28 mouse cellular contexts compared by ENCODE assay signal in genomic region chr10:37259186-37259585, GRCm38 (mm10).
A peak's percentile ranks its signal among the peaks of the same experiment; 100 is the strongest.
DNase-seq lines count a peak whose midpoint lies in the region; ATAC-seq lines count a peak whose summit lies in the region.
"Had no signal": no experiment of that assay in that cellular context is flagged by ENCODE, and none has a peak within 500 bp of the region (broad histone marks: within the 10 kb centered on the region; RNA-seq: fewer than 3 reads in every experiment).

No protein-coding gene starts in this region.

- no peak overlapping the region for H3K4me2 ChIP-seq in heart, embryonic 11.5 days
- H3K4me2 ChIP-seq: embryonic facial prominence, embryonic 13.5 days; forebrain, embryonic 12.5 days; forebrain, embryonic 15.5 days; hindbrain, embryonic 12.5 days; hindbrain, embryonic 15.5 days; intestine, embryonic 15.5 days had no signal

- WGBS in heart, embryonic 11.5 days (ENCODE audit: insufficient replicate concordance) = 86% methylated on average over 3 of the region's 3 CpGs

- no peak for ATAC-seq in heart, embryonic 11.5 days (replicated peaks; ENCODE audit: insufficient number of reproducible peaks, low FRiP score, low TSS enrichment)
- ATAC-seq: activated CD4-positive, CD25-positive, alpha-beta regulatory T cell, adult 4 months; CD4-positive, CD25-positive, alpha-beta regulatory T cell, adult 4 months; forebrain, embryonic 15.5 days; intestine, embryonic 15.5 days had no signal

- no peaks in the 10 kb centered on the region for H3K9me3 ChIP-seq in heart, embryonic 11.5 days (replicated peaks; ENCODE audit: control insufficient read depth, low read length)
- H3K9me3 ChIP-seq: embryonic facial prominence, embryonic 10.5 days; embryonic facial prominence, embryonic 13.5 days; forebrain, embryonic 12.5 days; forebrain, embryonic 15.5 days; heart, embryonic 10.5 days; hindbrain, embryonic 12.5 days; hindbrain, embryonic 15.5 days; intestine, embryonic 15.5 days had no signal

- H3K36me3 ChIP-seq in heart, embryonic 11.5 days (ENCODE audit: control insufficient read depth, insufficient read depth, low read length) = no peaks in the 10 kb centered on the region
- H3K36me3 ChIP-seq in splenic B cell, adult 2 months (ENCODE audit: control insufficient read depth, insufficient read depth, low read length, poor library complexity, severe bottlenecking) = no peaks in the 10 kb centered on the region
- H3K36me3 ChIP-seq: embryonic facial prominence, embryonic 10.5 days; embryonic facial prominence, embryonic 13.5 days; forebrain, embryonic 12.5 days; forebrain, embryonic 15.5 days; heart, embryonic 10.5 days; hindbrain, embryonic 12.5 days; hindbrain, embryonic 15.5 days; intestine, embryonic 15.5 days had no signal

- intact Hi-C loops in gastrocnemius, postnatal 14 days (cut with DNase I; ENCODE audit: low total_unique reads) = no loop called here

- no peaks in the 10 kb centered on the region for H3K27me3 ChIP-seq in heart, embryonic 11.5 days (ENCODE audit: control insufficient read depth, insufficient read depth, low read length)
- no peaks in the 10 kb centered on the region for H3K27me3 ChIP-seq in splenic B cell, adult 2 months (ENCODE audit: control insufficient read depth, insufficient read depth, low read length, poor library complexity, severe bottlenecking)
- H3K27me3 ChIP-seq: embryonic facial prominence, embryonic 13.5 days; forebrain, embryonic 12.5 days; forebrain, embryonic 15.5 days; hindbrain, embryonic 12.5 days; hindbrain, embryonic 15.5 days; intestine, embryonic 15.5 days had no signal

- H3K9ac ChIP-seq in heart, embryonic 11.5 days (ENCODE audit: low read depth, low read length) = no peak overlapping the region
- H3K9ac ChIP-seq: embryonic facial prominence, embryonic 13.5 days; forebrain, embryonic 12.5 days; forebrain, embryonic 15.5 days; hindbrain, embryonic 12.5 days; hindbrain, embryonic 15.5 days; intestine, embryonic 15.5 days had no signal

- H3K4me1 ChIP-seq in heart, embryonic 11.5 days (ENCODE audit: control insufficient read depth, insufficient read depth, low read length) = no peaks in the 10 kb centered on the region
- H3K4me1 ChIP-seq: embryonic facial prominence, embryonic 10.5 days; embryonic facial prominence, embryonic 13.5 days; forebrain, embryonic 12.5 days; forebrain, embryonic 15.5 days; heart, embryonic 10.5 days; hindbrain, embryonic 12.5 days; hindbrain, embryonic 15.5 days; intestine, embryonic 15.5 days had no signal

- peak; percentile 68 for DNase-seq in heart, adult 11 months
- DNase-seq in brain, adult 2 months (ENCODE audit: low read depth, low spot score) = peak; percentile 23
- peak; percentile 31 for DNase-seq in splenic B cell, adult 2 months (ENCODE audit: low read depth, low spot score)
- DNase-seq in thymus, postnatal 14 days = no peak
- DNase-seq in gastrocnemius, postnatal 14 days = no peak
- DNase-seq: adrenal gland, postnatal 10 days; adrenal gland, postnatal 36 days; cerebellum, adult 11-12 months; cerebellum, adult 8-10 months; cerebellum, postnatal 10 days; cerebellum, postnatal 36 days; embryo, embryonic 11 days; gastrocnemius, adult 2 months; gastrocnemius, postnatal 25 days; heart, adult 2 months; kidney, adult 11 months had no signal

- no peak overlapping the region for H3K4me3 ChIP-seq in heart, embryonic 11.5 days (ENCODE audit: low read depth, low read length)
- H3K4me3 ChIP-seq: embryonic facial prominence, embryonic 10.5 days; embryonic facial prominence, embryonic 13.5 days; erythroblast, embryonic 14.5 days; forebrain, embryonic 12.5 days; forebrain, embryonic 15.5 days; gastrocnemius, adult 2 months; heart, adult 2 months; heart, embryonic 10.5 days; hindbrain, embryonic 12.5 days; hindbrain, embryonic 15.5 days; intestine, embryonic 15.5 days had no signal

- no peak overlapping the region for H3K27ac ChIP-seq in heart, embryonic 11.5 days (ENCODE audit: low read depth, low read length)
- H3K27ac ChIP-seq: embryonic facial prominence, embryonic 10.5 days; embryonic facial prominence, embryonic 13.5 days; forebrain, embryonic 12.5 days; forebrain, embryonic 15.5 days; gastrocnemius, adult 2 months; heart, adult 2 months; heart, embryonic 10.5 days; hindbrain, embryonic 12.5 days; hindbrain, embryonic 15.5 days; intestine, embryonic 15.5 days had no signal

Comparison
In these comparisons a context has a peak if more than half of its experiments do, and no peak if none do; other contexts are left out.
1. DNase-seq: peak in heart, adult 11 months (single experiment), brain, adult 2 months (single experiment) and splenic B cell, adult 2 months (single experiment); none in thymus, postnatal 14 days (single experiment) and gastrocnemius, postnatal 14 days (single experiment).